Mouse (Mus musculus) urinary bladder, adult 18-20 months (tissue): ENCODE data around the gene Nenf.

Experiments
- DNase-seq, 2 experiments: peaks; one replicate each; pipeline ENCODE4 v3.0.0; 2022; ENCODE audit warnings: low spot score in 2 of 2, mixed read lengths in 2 of 2

Gene Nenf

DNA sequence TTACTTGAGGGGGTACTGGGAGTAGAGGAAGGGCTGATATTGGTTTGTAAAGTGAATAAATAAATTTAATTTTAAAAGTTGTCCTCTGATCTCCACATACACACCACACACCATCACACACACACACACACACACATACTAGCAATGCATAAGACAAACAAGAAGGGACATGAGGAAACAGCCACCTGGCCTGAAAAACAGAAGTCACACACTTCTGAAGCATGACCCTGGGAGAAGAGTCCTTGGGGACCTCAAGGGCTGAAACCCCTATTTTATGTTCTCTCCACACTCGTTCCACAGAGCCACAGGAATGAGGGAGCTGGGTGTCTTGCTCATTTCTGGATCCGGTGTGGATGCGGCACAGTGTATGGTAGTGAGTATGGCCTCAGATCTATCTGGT lies 5.4 kb upstream of the Nenf start:
- DNase-seq = no peak

DNA sequence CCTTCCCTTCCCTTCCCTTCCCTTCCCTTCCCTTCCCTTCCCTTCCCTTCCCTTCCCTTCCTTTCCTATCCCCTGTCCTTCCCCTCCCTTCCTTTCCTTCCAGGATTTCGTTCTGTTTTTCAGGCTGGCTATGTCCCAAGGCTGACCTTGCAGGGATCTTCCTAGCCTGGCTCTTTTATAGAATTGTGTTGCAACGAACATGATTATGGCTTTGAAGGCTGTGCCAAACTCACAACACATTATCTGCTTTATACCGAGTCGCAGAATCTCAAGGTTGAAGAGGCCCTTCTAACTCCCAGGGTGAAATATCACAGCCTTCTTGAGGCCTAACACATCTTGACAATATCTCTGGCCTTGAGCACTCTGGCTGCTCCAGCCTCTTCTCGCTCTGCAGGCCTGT lies 692 bp upstream of the Nenf start:
- DNase-seq = peak in 1 of 2 experiments; percentile 41

DNA sequence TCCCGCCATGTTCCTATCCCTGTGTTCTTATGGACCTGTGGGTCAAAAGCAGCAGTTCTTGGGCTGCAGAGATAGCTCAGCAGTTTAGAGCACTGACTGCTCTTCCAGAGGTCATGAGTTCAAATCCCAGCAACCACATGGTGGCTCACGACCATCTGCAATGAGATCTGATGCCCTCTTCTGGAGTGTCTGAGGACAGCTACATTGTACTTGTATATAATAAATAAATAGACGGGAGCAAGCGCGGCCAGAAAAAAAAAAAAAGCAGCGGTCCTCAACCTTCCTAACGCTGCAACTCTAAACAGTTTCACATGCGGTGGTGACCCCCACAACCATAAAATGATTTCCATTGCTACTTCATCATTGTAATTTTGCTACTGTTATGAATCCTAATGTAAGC lies 1.2 kb downstream of the Nenf start:
- DNase-seq = no peak

DNA sequence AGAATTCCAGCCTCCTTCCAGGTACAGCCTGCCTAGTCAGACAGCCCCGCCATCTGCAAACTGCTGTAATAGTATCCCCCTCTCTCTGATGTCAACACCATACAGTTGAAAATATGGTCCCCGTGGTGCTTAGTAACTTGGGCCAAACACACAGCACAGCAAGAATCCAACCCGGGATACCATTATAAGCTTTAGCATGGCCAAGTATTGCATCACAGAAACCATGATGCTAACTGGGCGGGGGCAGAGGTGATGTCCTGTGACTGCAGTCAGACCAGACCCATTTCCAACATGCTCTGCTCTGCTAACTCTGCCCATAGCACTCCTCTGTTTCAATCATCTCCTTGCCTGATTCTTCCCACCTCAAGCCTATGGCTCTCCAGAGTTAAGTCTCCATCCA lies 4.1 kb downstream of the Nenf start:
- no peak for DNase-seq

DNA sequence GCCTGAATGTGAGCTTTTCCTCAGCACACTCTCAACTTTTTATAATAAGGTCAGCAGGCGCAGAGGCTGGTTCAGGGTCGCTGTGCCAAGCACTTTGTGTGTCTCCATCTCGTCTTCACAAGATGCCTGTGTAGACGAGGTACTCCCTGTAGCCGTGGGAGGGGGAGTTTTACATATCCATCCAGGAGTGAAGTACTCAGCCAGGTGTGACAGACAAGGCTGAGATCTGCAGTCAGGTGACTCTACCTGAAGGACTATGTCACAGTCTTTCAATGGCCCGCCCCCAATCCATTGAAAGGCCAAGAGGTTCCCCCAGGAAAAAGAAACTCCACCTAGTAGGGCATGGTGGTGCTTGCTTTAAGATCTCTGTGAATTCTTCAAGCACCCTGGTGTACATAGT lies 4.8 kb downstream of the Nenf start:
- no peak for DNase-seq

DNA sequence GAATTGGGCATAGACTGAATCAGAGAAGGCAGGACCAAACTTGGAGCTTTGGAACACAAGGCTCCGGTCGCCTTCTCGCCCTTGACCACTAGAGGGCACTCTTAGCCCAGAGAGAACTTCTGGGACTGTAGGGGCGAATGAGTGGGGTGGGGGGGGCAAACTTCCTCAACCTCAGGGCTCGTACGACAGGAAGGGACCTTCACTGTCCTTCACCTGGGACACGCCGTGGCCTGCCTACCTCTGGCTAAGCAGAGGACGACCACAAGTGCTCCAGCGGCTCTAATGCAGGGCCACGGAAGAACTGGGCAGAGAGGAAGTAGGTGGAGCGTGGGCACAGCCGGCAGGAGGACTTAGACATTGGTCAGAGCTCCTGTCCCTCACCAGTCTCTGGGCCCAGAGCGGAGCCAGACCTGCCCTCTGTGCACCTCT lies 5.5 kb downstream of the Nenf start:
- DNase-seq = peak; percentile 76 to 80

DNA sequence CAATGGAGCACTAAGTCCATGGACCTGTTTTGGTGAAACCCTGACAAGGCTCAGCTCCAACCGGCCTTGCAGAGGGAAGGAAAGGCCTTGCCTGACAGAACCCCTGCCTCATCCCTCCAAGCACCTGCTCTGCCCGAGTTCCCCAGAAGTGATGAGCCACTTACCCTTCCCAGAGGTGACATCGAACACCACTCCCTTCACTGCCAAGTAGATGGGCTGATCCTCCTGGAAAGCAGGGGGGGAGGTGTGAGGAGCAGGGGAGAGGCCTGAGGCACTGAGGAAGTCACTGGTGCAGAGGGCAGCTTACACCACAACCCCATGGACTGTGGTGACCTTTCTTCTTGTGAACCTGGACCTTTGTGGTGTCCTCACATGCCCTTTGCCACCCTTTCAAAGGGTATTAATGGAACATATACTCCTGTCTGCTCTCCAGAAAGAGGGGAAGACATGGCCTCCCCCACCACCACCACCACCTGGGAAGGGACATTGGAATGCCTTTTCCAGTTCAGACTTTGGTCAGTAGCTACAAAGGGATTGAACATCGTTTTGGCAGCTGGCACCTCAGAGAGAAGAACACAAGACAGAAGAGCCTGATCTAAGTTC lies 6.6 kb downstream of the Nenf start:
- DNase-seq = no peak

DNA sequence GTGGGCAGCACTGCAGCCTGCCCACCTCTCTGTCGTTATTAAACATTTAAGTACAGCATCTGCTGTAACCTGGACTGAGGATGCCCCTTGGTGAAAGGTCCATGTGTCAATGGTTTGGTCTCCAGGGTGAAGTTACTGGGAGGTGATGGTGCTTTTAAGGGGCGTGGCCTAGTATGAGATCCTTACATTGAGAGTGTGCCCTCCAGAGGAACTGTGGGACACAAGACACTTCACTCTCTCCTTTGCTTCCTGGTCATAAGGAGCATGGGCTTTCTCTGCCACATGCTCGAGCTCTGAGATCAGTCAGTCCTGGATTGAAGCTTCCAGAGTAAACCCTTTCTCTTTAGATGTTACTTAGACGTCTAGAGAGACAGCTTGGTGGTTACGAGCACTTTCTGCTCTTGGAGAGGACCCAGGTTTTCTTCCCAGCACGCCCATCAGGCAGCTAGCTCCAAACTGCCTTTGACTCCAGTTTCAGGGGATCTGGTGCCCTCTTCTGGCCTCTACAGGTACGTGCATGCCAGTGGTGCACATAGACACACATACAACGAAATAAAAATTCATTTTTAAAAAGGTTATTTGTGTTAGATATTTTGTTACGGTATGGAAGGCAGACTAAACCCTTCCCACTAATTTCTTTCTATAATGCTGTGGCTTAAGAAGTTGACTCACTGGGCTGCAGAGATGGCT lies 10.1 kb downstream of the Nenf start:
- no peak for DNase-seq

DNA sequence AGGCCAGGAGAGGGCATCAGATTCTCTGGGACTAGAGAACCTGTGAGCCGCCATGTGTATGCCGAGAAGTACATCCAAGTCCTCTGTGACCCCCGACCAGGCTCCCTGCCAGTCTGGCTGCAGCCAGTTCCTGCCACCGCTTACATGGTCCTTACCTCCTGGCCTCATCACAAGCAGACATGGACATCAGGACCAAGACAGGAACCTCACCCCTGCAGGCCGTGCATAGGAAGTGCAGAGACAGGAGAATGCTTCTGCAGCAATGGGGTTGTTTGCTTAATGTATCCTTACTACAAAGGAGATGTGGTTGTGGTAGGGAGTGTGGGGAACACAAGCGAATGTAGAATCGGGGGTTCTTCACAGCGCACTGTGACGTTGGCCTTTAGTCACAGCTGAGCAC lies 11.7 kb downstream of the Nenf start:
- no peak for DNase-seq

DNA sequence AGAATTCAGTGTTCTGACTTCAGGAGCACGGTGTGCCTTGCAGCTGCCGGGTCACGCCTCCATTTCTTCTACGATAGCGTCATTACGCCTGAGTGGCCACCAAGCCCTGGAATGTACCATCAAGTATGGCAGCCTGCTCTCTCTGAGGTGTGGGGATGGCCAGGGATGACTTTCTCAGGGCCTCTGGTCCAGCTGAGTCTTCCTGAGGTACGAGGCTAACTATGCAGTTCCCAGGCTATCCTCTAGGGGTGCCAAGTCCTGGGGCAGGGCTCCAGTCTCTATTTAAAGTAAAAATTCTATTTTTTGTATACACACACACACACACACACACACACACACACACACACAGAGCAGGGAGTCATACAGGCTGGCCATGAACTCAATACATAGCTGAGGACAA lies 12.4 kb downstream of the Nenf start:
- DNase-seq = no peak

DNA sequence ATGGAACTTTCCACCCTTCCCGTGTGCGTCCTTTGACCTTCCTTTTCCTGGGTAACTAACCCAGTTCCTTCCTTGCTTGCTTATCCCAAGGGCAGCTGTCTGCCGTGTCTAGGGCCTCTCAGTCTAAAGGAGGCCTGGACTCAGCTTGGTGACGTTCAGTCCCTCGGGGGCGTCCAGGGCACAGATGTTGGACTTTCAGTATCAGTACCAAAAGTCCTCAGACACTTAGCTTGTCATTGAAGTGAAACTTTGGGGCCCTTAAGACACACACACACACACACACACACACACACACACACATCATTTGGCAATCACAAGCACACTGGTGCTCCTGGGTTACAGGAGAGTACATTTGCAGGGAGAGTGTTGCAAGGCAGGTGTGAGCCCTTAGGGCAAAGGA lies 13.8 kb downstream of the Nenf start:
- no peak for DNase-seq

DNA sequence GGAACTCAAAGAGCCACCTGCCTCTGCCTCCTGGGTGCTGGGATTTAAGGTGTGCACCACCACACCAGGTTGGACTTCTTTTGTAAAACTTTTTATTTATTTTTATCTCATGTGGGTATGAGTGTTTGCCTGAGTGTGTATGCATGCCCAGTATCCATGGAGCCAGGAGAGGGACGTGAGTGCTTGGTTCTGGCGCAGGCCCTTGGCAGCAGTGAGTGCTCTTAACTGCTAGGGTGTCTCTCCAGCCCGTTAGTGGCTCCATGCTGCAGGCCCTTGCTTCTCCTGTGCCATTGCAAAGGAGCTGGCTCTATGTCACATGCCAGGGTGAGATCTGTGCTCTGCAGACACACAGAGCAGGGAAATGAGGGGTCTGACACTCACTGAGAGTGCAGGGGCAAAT lies 14.3 kb downstream of the Nenf start:
- no peak for DNase-seq

DNA sequence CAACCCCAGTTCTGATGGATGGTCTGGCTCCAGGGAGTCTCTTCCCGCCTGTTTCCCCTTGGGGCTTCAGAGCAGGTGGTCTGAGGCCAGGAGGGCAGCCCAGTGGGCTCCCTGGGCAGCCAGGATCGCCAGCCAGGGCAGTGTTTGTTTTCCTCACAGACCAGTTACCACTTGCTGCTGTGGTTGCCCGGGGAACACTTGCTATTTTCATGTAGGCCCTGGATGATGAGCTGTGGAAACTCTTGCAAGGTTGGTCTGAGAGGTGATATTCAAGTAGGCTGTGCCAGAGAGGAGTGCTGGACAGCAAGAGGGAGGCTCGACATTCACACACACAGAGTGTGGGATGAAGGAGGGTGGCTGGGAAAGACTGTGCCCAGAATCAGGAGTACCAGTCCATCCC lies 16.1 kb downstream of the Nenf start:
- no peak for DNase-seq

DNA sequence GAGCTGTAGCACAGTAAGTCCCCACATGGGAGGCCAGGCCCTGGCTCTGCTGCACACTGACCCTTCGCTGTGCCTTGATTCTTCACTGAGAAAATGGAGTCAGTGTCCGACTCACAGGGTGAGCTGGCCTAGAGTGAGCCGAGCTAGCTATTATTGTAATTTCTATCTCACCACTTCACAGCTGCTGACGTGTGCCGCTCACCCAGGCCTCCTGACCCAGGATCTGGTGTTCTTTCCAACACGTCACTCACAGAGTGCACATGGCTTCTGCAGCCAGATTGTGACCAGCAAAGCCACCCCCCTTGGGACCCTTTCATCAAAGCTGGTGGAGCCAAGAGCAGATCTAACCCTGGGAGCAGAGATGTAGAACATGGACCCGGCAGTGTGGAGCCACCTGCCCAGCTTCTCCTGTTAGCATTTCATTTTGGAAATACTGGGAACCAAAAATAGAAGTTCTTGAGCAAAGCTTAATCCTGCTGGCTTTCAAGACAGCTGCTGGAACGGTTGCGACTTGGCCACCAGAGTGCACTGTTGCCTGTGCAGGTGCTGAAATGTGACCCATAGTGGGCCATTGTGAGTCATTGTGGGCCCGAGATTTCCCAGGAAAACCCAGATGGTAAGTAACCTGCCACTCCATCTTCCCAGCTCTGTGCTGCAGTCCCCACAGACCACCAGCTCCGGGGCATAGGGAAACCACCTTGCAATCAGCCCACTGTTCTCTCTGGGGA lies 18.6 kb downstream of the Nenf start:
- DNase-seq = peak in 1 of 2 experiments; percentile 38

DNA sequence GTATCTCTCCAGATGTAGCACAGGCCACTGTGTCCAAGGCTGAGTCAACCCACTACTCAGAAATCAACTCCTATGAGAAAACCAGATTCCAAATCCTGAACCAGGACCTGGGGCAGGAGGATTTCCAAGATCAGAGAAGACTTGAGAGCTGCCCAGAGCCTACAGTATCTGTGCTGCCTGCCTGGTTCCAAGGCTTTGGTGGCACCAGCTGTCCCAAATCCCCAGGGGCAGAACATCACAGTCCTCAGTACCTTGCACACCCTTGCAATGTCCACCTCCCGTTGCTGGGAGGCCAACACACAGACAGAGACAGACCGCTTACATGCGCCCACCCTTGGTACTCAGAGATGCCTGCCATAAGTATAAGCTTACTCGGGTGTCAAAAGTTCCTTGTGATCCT lies 19.7 kb downstream of the Nenf start:
- no peak for DNase-seq

DNA sequence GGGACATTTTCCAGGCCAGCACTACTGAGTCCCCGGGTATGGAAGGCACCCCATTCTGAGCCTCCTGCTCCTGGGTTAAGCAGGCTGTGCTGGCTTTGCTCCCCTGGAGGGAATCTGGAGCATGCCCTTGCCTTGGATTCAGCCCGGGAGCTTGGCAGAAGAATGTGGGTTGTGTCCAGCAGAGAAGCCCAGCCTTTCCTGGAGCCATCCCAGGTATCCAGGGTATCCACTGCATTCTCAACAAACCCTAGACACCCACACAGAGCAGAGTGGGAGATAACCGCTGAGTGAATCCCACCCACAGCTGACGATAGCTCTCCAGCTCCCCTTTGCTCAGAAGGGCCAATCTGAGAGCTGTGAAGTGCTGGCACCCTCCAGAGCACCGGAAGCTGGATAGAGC lies 21.5 kb downstream of the Nenf start:
- peak in 1 of 2 experiments; percentile 48 for DNase-seq

DNA sequence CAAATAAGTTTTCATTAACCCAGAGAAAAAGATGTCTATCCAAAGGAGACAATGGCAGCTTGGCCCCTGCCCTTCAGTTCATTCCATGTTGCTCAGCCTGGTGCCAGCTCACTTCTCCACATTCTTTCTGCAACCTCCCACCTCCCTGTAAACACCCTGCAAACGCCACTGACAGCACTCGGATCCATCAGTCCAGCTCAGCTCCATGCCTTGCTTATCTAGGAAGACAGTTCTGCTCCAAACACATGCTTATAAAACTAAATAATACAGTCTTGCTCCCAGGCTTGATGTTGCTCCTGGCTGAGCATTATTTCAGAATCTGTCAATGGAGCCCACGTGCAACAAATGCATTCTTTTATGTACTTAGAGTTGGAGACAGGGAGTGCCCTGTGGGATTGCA lies 22.2 kb downstream of the Nenf start:
- DNase-seq = no peak

DNA sequence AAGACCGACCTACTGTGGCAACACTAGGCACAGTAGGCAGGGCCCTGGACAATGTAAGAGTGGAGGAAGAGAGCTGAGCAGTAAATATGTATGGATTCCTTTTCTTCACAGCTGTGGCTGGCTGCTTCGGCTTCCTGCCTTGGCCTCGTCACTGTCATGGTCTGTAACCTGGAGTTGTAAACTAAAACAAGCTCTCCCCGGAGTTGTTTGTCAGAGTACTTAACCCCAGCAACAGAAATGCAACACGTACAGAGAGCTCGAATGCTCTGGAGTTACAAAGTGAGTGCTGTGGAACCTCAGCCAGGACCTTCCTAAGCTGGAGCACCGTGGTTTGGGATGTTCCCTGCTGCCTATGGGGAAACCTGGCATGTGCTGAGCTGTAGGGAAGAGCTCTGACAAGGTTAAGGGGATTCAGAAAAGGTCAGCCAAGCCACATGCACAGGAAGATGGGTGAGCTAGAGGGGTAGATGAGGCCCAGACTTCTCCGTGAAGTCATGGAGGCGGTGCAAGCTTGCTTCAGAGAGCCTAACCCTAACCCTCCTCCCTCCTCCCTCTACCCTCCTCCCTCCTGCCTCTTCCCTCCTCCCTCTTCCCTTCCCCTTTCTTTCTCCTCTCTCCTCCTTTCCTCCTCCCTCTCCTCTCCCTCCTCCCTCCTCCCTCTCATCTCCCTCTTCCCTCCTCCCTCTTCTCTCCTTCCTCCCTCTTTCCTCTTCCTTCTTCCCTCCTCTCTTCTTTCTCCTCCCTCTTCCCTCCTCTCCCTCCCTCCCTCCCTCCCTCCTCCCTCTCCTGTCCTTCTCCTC lies 23.8 kb downstream of the Nenf start:
- no peak for DNase-seq

DNA sequence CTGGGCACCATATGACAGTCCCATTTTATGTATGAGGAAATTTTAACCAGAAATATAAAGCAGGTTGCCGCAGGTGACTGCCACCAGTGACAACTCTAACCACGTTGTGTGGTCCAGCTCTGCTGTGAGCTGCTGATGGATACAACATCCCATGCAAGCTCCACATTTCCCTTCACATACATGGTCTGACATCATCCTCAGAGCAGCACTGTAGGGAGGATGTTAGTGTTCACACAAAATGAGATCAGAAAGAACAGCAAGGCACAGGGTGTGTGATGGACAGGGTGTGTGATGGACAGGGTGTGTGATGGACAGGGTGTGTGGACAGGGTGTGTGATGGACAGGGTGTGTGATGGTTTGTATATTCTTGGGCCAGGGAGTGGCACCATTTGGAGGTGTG lies 24.9 kb downstream of the Nenf start:
- no peak for DNase-seq

DNA sequence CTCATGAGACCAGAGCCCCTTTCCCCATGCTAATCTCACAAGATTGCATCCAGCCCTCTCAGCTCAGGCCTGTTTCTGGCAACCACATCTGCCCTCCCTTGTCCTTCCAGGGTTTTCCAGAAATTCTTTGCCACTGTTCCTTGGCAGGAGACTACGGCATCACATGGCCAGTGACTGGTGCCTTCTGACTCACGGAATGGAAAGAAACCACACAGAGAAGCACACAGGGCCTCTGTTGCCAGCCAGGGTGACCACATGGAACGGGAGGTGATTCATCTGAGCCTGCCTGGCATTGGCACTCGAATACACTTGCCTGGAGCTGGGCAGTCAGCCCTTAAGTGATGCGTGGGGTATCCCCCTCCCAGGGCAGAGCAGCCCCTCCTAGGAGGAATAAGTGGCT lies 25.6 kb downstream of the Nenf start:
- peak in 1 of 2 experiments; percentile 56 for DNase-seq

DNA sequence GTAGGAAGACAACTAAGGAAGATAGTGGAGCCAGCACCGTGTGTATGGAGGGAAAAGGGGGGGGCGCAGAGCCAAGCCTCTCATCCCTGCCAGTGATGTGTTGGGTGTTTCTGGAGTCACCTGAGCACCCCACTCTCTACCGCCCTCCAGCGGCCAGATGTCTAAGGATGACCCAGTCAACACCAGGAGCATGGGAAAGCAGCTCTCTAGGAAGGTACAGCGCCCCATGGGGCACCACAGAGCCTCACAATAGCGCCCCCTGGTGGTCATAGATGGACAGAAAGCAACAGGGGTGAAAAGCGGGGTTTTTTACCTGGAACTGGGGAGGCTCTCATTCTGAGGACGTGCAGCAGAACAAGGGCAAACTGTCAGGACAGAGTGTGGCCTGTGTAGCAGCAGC lies 29.2 kb downstream of the Nenf start:
- no peak for DNase-seq

DNA sequence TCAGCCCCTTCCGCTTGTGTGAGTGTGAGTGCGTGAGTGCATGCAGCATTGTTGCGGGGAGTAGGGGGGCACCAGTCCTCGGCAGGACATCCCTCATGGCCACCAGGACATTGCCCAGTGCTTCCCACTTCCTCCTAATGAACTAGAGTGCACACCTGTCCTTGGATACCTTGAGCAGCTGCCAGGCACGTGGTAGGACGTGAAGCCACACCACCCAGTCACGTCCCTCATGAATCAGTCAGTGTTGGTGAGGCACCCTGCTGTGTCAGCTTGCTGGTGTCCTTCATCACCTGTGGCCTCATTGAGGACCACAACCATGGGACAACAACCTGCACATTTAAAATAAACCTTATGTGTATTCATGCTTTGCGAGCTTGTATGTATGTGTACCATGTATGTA lies 33.5 kb downstream of the Nenf start:
- DNase-seq = no peak
